ENCODE assay signal across 12 mouse cellular contexts in the genomic region with DNA sequence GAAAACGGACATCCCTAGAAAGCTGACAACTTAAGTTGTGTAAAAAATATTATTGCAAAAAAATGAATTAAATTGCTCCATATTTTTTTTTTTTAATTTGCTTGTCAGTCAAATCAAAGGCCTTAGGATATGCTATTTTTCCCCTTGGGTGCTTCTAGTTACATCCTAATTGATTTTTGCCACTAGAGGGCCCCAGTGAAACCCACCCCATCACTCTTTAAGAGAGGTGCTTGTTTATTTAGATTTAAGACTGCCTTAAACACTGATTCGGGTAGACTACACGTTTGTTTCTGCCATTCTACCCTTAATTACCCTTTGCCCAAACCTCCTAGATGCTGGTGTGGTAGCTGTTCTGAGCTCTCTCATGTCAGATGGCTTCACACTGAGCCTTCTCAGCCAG.
A peak's percentile ranks its signal among the peaks of the same experiment; 100 is the strongest.
DNase-seq lines count a peak whose midpoint lies in the region; ATAC-seq and TF ChIP-seq lines count a peak whose summit lies in the region.
"Had no signal": no experiment of that assay in that cellular context is flagged by ENCODE, and none has a peak within 500 bp of the region (broad histone marks: within the 10 kb centered on the region; RNA-seq: fewer than 3 reads in every experiment).

No protein-coding gene starts in this region.

- H3K9ac ChIP-seq in forebrain, embryonic 14.5 days (ENCODE audit: low read length): no peak overlapping the region
- no peak overlapping the region for H3K9ac ChIP-seq in CH12.LX (ENCODE audit: insufficient read depth, low read depth)
- H3K9ac ChIP-seq: hindbrain, embryonic 14.5 days had no signal

- H3K9me3 ChIP-seq in forebrain, embryonic 14.5 days (replicated peaks; ENCODE audit: control insufficient read depth, low read length): no peaks in the 10 kb centered on the region
- no peaks in the 10 kb centered on the region; the same call in 1 of the 2 replicates for H3K9me3 ChIP-seq in forebrain, embryonic 10.5 days
- peaks cover 3% of the 10 kb centered on the region for H3K9me3 ChIP-seq in CH12.LX (replicated peaks; ENCODE audit: low read length)
- H3K9me3 ChIP-seq: G1E had no signal

- DNase-seq in forebrain, embryonic 14.5 days (ENCODE audit: low spot score): peak; percentile 7
- DNase-seq in forebrain, embryonic 10.5 days (ENCODE audit: extremely low spot score, low spot score): no peak
- peak; percentile 11 for DNase-seq in kidney, postnatal 14 days
- no peak for DNase-seq in kidney, adult 8-10 months
- peak; percentile 59 for DNase-seq in CH12.LX (ENCODE audit: extremely low read depth)
- peak; percentile 16 for DNase-seq in brain, adult 2 months (ENCODE audit: low read depth, low spot score)
- no peak for DNase-seq in frontal cortex, postnatal 10 days (ENCODE audit: low spot score in 2 of 2)
- DNase-seq: adrenal gland, postnatal 10 days had no signal

- no peak overlapping the region for H3K4me2 ChIP-seq in forebrain, embryonic 14.5 days (ENCODE audit: low read length)
- no peak overlapping the region for H3K4me2 ChIP-seq in CH12.LX (ENCODE audit: insufficient read depth, low read depth, poor library complexity, severe bottlenecking)
- H3K4me2 ChIP-seq: hindbrain, embryonic 14.5 days had no signal

- WGBS in forebrain, embryonic 14.5 days: 47% methylated on average over 3 of the region's 3 CpGs
- 52% methylated on average over 3 of the region's 3 CpGs for WGBS in forebrain, embryonic 10.5 days

- TF ChIP-seq RAD21 in CH12.LX (IDR thresholded peaks at IDR 0.05; ENCODE audit: low read depth, low read length): peak; percentile 54

- H3K4me3 ChIP-seq in forebrain, embryonic 14.5 days (ENCODE audit: low read depth, low read length): no peak overlapping the region
- no peak overlapping the region for H3K4me3 ChIP-seq in forebrain, embryonic 10.5 days
- H3K4me3 ChIP-seq in CH12.LX (replicated peaks in 1 of 3; ENCODE audit: low read depth in 2 of 3, low read length in 2 of 3, poor library complexity in 1 of 3): no peak overlapping the region
- H3K4me3 ChIP-seq: megakaryocyte, embryonic 14.5 days had no signal

- H3K27ac ChIP-seq in forebrain, embryonic 14.5 days (ENCODE audit: low read depth, low read length): no peak overlapping the region
- H3K27ac ChIP-seq in forebrain, embryonic 10.5 days: no peak overlapping the region
- no peak overlapping the region for H3K27ac ChIP-seq in CH12.LX (ENCODE audit: insufficient read depth, low read depth)
- H3K27ac ChIP-seq: hindbrain, embryonic 14.5 days had no signal

- no peak for TF ChIP-seq EP300 in CH12.LX (IDR thresholded peaks at IDR 0.05; ENCODE audit: low read length)

- ATAC-seq in forebrain, embryonic 14.5 days: no peak
- ATAC-seq in megakaryocyte-erythroid progenitor cell, adult 5-6 weeks (replicated peaks; ENCODE audit: low FRiP score, low TSS enrichment, poor library complexity, severe bottlenecking): no peak

- dilution Hi-C loops in CH12.LX (cut with MboI; ENCODE audit: extremely low pct_ligation_motif_present, extremely low pct_unique_long_range_greater_than_20kb, low sequenced_read_pairs): no loop called here

- in situ Hi-C loops in CH12.LX (cut with MboI; ENCODE audit: low pct_ligation_motif_present, low pct_unique_long_range_greater_than_20kb, low sequenced_read_pairs): no loop called here

- no peaks in the 10 kb centered on the region for H3K79me2 ChIP-seq in CH12.LX (replicated peaks; ENCODE audit: control insufficient read depth, extremely low read depth, insufficient read depth, poor library complexity, severe bottlenecking)

- no peaks in the 10 kb centered on the region for H3K4me1 ChIP-seq in forebrain, embryonic 14.5 days (ENCODE audit: control insufficient read depth, insufficient read depth, low read length)
- H3K4me1 ChIP-seq in forebrain, embryonic 10.5 days: no peaks in the 10 kb centered on the region
- peaks cover 0 to 9% of the 10 kb centered on the region in 2 experiments; a peak in 2 of 4 replicates for H3K4me1 ChIP-seq in CH12.LX (ENCODE audit: control insufficient read depth in 1 of 2, insufficient read depth in 2 of 2)
- H3K4me1 ChIP-seq: megakaryocyte, embryonic 14.5 days had no signal

- TF ChIP-seq POLR2A in CH12.LX (IDR thresholded peaks at IDR 0.05; ENCODE audit: low read depth, low read length): no peak

- no peaks in the 10 kb centered on the region for H3K36me3 ChIP-seq in forebrain, embryonic 14.5 days (ENCODE audit: control insufficient read depth, insufficient read depth, low read length)
- H3K36me3 ChIP-seq in forebrain, embryonic 10.5 days (replicated peaks): no peaks in the 10 kb centered on the region
- H3K36me3 ChIP-seq in CH12.LX (replicated peaks in 1 of 2; ENCODE audit: control insufficient read depth in 1 of 2, insufficient read depth in 1 of 2, low read length in 1 of 2): no peaks in the 10 kb centered on the region
- H3K36me3 ChIP-seq: G1E had no signal

- peak; percentile 71 to 78 for TF ChIP-seq CTCF in CH12.LX (conservative IDR thresholded peaks at IDR 0.05 in 1 of 2, IDR thresholded peaks at IDR 0.05 in 1 of 2; ENCODE audit: low read depth in 2 of 2, low read length in 2 of 2)

- H3K27me3 ChIP-seq in forebrain, embryonic 14.5 days (replicated peaks; ENCODE audit: control insufficient read depth, insufficient read depth, low read length): no peaks in the 10 kb centered on the region
- no peaks in the 10 kb centered on the region for H3K27me3 ChIP-seq in forebrain, embryonic 10.5 days (ENCODE audit: poor library complexity, severe bottlenecking)
- no peaks in the 10 kb centered on the region for H3K27me3 ChIP-seq in CH12.LX (replicated peaks)
- H3K27me3 ChIP-seq: megakaryocyte, embryonic 14.5 days had no signal

TF ChIP-seq in CH12.LX, 34 proteins besides CTCF, POLR2A, EP300 and RAD21:
- TF ChIP-seq SMC3 (IDR thresholded peaks at IDR 0.05; ENCODE audit: low read depth, low read length) (peak; percentile 66), KAT2A (IDR thresholded peaks at IDR 0.05; ENCODE audit: insufficient replicate concordance, low read length) (no peak), TCF12 (IDR thresholded peaks at IDR 0.05; ENCODE audit: low read depth, low read length) (no peak), UBTF (IDR thresholded peaks at IDR 0.05; ENCODE audit: low read depth, low read length) (no peak), USF2 (conservative IDR thresholded peaks at IDR 0.05; ENCODE audit: low read depth, low read length) (no peak)

Comparison
In these comparisons a context has a peak if more than half of its experiments do, and no peak if none do; other contexts are left out.
1. DNase-seq: peak in forebrain, embryonic 14.5 days (single experiment), kidney, postnatal 14 days (single experiment), CH12.LX (single experiment) and brain, adult 2 months (single experiment); none in forebrain, embryonic 10.5 days (single experiment), kidney, adult 8-10 months (0 of 2) and frontal cortex, postnatal 10 days (0 of 2).